Comparison of ENCODE assay signal across 27 mouse cellular contexts in genomic region chr11:8439035-8439434, GRCm38 (mm10).
DNase-seq lines count a peak whose midpoint lies in the region; ATAC-seq and TF ChIP-seq lines count a peak whose summit lies in the region.
"Had no signal": no experiment of that assay in that cellular context is flagged by ENCODE, and none has a peak within 500 bp of the region (broad histone marks: within the 10 kb centered on the region; RNA-seq: fewer than 3 reads in every experiment).

No protein-coding gene starts in this region.

- H3K4me2 ChIP-seq in embryonic facial prominence, embryonic 15.5 days (replicated peaks), result no peak overlapping the region
- no peak overlapping the region for H3K4me2 ChIP-seq in limb, embryonic 14.5 days (replicated peaks; ENCODE audit: low read depth, low read length, severe bottlenecking)
- H3K4me2 ChIP-seq: forebrain, embryonic 15.5 days; midbrain, embryonic 15.5 days; neural tube, embryonic 15.5 days; stomach, embryonic 15.5 days had no signal

- H3K27ac ChIP-seq in gastrocnemius, adult 2 months, result peak overlapping the region; percentile 38
- peak overlapping the region; percentile 77 for H3K27ac ChIP-seq in embryonic facial prominence, embryonic 15.5 days (replicated peaks)
- no peak overlapping the region; the same call in 1 of the 2 replicates for H3K27ac ChIP-seq in limb, embryonic 14.5 days (replicated peaks; ENCODE audit: low read depth, low read length)
- H3K27ac ChIP-seq: forebrain, embryonic 15.5 days; heart, adult 2 months; hindbrain, postnatal 0 days; layer of hippocampus, adult 2 months; midbrain, embryonic 15.5 days; neural tube, embryonic 15.5 days; stomach, embryonic 15.5 days had no signal

- no peak overlapping the region for H3K9ac ChIP-seq in embryonic facial prominence, embryonic 15.5 days
- H3K9ac ChIP-seq in limb, embryonic 14.5 days (ENCODE audit: low read depth, low read length, severe bottlenecking), result no peak overlapping the region
- H3K9ac ChIP-seq: forebrain, embryonic 15.5 days; liver, postnatal 0 days; midbrain, embryonic 15.5 days; neural tube, embryonic 15.5 days; stomach, embryonic 15.5 days had no signal

- no peak overlapping the region for H3K4me3 ChIP-seq in gastrocnemius, adult 2 months
- H3K4me3 ChIP-seq in embryonic facial prominence, embryonic 15.5 days (replicated peaks), result no peak overlapping the region
- no peak overlapping the region for H3K4me3 ChIP-seq in limb, embryonic 14.5 days (replicated peaks; ENCODE audit: low read length)
- H3K4me3 ChIP-seq: forebrain, embryonic 15.5 days; heart, adult 2 months; layer of hippocampus, adult 2 months; megakaryocyte, embryonic 14.5 days; midbrain, embryonic 15.5 days; neural tube, embryonic 15.5 days; stomach, embryonic 15.5 days had no signal

- H3K9me3 ChIP-seq in embryonic facial prominence, embryonic 15.5 days (replicated peaks), result no peaks in the 10 kb centered on the region
- no peaks in the 10 kb centered on the region for H3K9me3 ChIP-seq in limb, embryonic 14.5 days (ENCODE audit: control insufficient read depth, low read length)
- H3K9me3 ChIP-seq: forebrain, embryonic 15.5 days; midbrain, embryonic 15.5 days; neural tube, embryonic 15.5 days; stomach, embryonic 15.5 days had no signal

- intact Hi-C loops in gastrocnemius, adult 2 months (cut with DNase I), result no loop called here

- no peaks in the 10 kb centered on the region for H3K27me3 ChIP-seq in embryonic facial prominence, embryonic 15.5 days
- H3K27me3 ChIP-seq in limb, embryonic 14.5 days (ENCODE audit: control insufficient read depth, insufficient read depth, low read length), result no peaks in the 10 kb centered on the region
- H3K27me3 ChIP-seq: forebrain, embryonic 15.5 days; megakaryocyte, embryonic 14.5 days; midbrain, embryonic 15.5 days; neural tube, embryonic 15.5 days; stomach, embryonic 15.5 days had no signal

- H3K36me3 ChIP-seq in embryonic facial prominence, embryonic 15.5 days, result peaks cover 63% of the 10 kb centered on the region
- peaks cover 77% of the 10 kb centered on the region for H3K36me3 ChIP-seq in limb, embryonic 14.5 days (ENCODE audit: control insufficient read depth, insufficient read depth, low read length)
- H3K36me3 ChIP-seq: forebrain, embryonic 15.5 days; midbrain, embryonic 15.5 days had no signal

- TF ChIP-seq POLR2A in limb, embryonic 14.5 days (IDR thresholded peaks at IDR 0.05; ENCODE audit: borderline replicate concordance, extremely low read depth, insufficient read depth, insufficient read length), result no peak

- DNase-seq in gastrocnemius, adult 2 months, result no peak
- DNase-seq in gastrocnemius, adult 8-10 months (ENCODE audit: low spot score in 2 of 2), result no peak
- DNase-seq in 416B (ENCODE audit: low read depth) (peak; percentile 65), MN1 (ENCODE audit: low spot score) (no peak)
- DNase-seq in limb, embryonic 14.5 days (ENCODE audit: low spot score), result peak; percentile 26
- DNase-seq in retina, postnatal 1 day, result no peak
- DNase-seq: adrenal gland, postnatal 14 days; cerebellum, adult 9-11 months; gastrocnemius, postnatal 10 days; heart, postnatal 4 days; kidney, adult 2 months; kidney, postnatal 14 days; left cerebral cortex, postnatal 4 days; liver, postnatal 0 days; lung, postnatal 10 days; right cerebral cortex, postnatal 14 days; thymus, adult 18-20 months; thymus, postnatal 4 days had no signal

- peaks cover 23% of the 10 kb centered on the region for H3K4me1 ChIP-seq in embryonic facial prominence, embryonic 15.5 days
- peaks cover 12% of the 10 kb centered on the region; the same call in 1 of the 2 replicates for H3K4me1 ChIP-seq in limb, embryonic 14.5 days (ENCODE audit: control insufficient read depth, insufficient read depth, low read length)
- H3K4me1 ChIP-seq: midbrain, embryonic 15.5 days; neural tube, embryonic 15.5 days; stomach, embryonic 15.5 days had no signal

- no peak for ATAC-seq in embryonic facial prominence, embryonic 15.5 days (ENCODE audit: insufficient number of reproducible peaks, low FRiP score, low TSS enrichment, low read depth)
- ATAC-seq in limb, embryonic 14.5 days (ENCODE audit: low FRiP score, low read depth), result peak; percentile 4; the same call in 1 of the 2 replicates
- ATAC-seq: forebrain, embryonic 15.5 days; hindbrain, postnatal 0 days; liver, postnatal 0 days; midbrain, embryonic 15.5 days had no signal

- WGBS in embryonic facial prominence, embryonic 15.5 days, result 44% methylated on average over 9 of the region's 9 CpGs
- 67% methylated on average over 9 of the region's 9 CpGs for WGBS in limb, embryonic 14.5 days

- no peak for TF ChIP-seq CTCF in gastrocnemius, adult 2 months (IDR thresholded peaks at IDR 0.05)

Comparison
In these comparisons a context has a peak if more than half of its experiments do, and no peak if none do; other contexts are left out.
1. DNase-seq: peak in 416B (single experiment) and limb, embryonic 14.5 days (single experiment); none in gastrocnemius, adult 2 months (single experiment), gastrocnemius, adult 8-10 months (0 of 2), retina, postnatal 1 day (single experiment) and MN1 (single experiment).